Mouse (Mus musculus): ENCODE measurements around the gene Olfr150.

Olfr150 gene

GRCm38 (mm10) chr9:39730678-39731077 lies at the start of gene Olfr150:
Gene Olfr150 (plus strand): TSS chr9:39730978.
- in situ Hi-C loops (cut with MboI; ENCODE audit: unreplicated experiment in 2 of 2): no loop called here

GRCm38 (mm10) chr9:39701123-39701522 lies 29.7 kb upstream of the Olfr150 start:
- in situ Hi-C loops (cut with MboI; ENCODE audit: unreplicated experiment in 2 of 2): loop anchor here in 1 of 2 experiments (10.0 kb wide), 2 partner anchors 204 to 494 kb away; partner anchors contain the start of genes Olfr229 and Zfp202

DNA sequence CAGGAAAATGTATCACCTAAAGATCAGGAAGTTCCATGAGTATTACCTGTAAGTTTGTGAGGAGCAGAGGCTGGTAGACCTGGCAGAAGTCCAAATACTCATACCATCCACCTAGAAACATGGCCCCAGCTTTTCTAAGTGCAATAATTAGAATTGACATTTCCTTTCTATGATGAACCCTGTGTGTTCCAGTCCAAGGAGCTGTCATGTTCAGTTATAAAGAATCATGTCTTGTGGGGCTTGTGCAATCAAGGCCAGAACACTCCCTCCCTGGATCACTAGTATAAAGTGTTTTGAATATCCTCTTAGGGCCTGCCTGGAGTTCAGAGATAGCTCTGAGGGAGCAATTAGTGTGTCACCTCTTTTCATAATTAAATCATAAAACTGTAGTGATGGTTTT lies 23.8 kb upstream of the Olfr150 start, which contains the start of gene Olfr149:
TSS of gene Olfr149 (minus strand) at position 101 of the 400 bp plus-strand sequence.
- in situ Hi-C loops (cut with MboI; ENCODE audit: unreplicated experiment in 2 of 2): loop anchor here in 1 of 2 experiments (10.0 kb wide), 2 partner anchors 198 to 488 kb away; partner anchors contain the start of genes Olfr229 and Zfp202

GRCm38 (mm10) chr9:39708958-39709357 lies 21.8 kb upstream of the Olfr150 start:
- in situ Hi-C loops (cut with MboI; ENCODE audit: unreplicated experiment in 2 of 2): loop anchor here in 1 of 2 experiments (10.0 kb wide), 2 partner anchors 196 to 486 kb away; partner anchors contain the start of genes Olfr229 and Zfp202

GRCm38 (mm10) chr9:39711053-39711452 lies 19.7 kb upstream of the Olfr150 start, which contains the start of gene Olfr965:
Gene Olfr965 (plus strand): TSS chr9:39711353.
- in situ Hi-C loops (cut with MboI; ENCODE audit: unreplicated experiment in 2 of 2): no loop called here

DNA sequence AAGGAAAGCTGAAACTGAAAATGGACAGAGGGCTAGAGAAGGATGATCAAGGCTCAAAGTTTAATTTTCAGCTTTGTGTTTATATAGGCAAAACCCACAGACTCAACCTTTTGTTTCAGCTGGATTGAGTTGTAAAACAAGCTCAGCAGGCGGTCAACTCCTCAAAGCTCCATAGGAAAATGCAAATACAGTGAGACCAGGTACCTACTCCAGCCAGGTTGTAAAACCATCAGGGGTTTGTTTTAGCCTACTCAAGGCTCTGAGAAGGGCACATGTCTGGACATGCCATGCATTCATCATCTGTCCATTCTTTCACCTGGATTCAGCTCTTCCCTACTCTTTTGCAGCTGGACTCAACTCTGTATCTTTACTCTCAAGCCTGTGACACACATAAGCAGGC lies 10.0 kb downstream of the Olfr150 start:
- in situ Hi-C loops (cut with MboI; ENCODE audit: unreplicated experiment in 2 of 2): no loop called here

DNA sequence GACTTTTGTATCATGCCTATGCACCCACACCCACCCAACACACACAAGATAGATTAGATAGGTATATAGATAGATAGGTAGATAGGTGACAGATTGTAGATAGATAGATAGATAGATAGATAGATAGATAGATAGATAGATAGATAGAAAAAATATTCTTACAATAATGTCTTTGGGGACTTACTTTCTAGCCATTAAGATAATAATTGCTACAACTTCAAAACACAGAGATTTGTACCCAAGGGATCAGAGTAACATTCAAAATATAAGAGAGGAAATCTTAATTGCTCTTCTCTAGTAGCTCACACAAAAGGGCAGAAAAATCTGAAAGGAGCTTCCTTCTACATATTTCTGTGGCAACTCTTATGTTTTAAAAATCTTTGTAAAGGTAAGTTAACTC lies 15.2 kb downstream of the Olfr150 start, which contains the start of gene Olfr967:
TSS of gene Olfr967 (plus strand) at position 301 of the 400 bp plus-strand sequence.
- in situ Hi-C loops (cut with MboI; ENCODE audit: unreplicated experiment in 2 of 2): no loop called here

- in situ Hi-C loops (cut with MboI; ENCODE audit: unreplicated experiment in 2 of 2): no loop called here
Measured at GRCm38 (mm10) chr9:39746428-39746827, 15.7 kb downstream of the Olfr150 start.

DNA sequence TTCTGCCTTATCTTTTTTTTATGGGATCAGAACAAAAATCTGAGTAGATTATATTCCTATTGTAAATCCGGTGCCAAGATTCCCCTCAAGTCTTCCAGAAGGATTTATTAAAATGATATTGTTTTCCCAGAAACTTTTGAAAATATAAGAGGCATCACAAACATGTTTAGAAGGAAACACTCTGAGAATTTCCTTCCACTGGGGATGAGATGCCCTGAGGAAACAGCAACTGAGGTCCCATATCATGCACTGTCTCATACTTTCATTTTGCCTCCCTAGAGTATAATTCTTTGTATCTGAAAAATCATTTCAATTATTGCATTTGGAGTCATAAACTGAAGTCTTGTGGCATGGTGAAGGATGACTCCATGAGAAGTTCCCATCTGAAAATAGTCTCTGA lies 52.4 kb downstream of the Olfr150 start, which contains the start of gene Olfr968:
TSS of gene Olfr968 (minus strand) at position 101 of the 400 bp plus-strand sequence.
- in situ Hi-C loops (cut with MboI; ENCODE audit: unreplicated experiment in 2 of 2): no loop called here
